Mouse (Mus musculus) adipocyte (in vitro differentiated cells): ENCODE data around the gene Maged2.
"Not testable (repeated sequence)": the region's sequence is repeated elsewhere in the genome, so short reads cannot be mapped to it uniquely, and the experiment has no call there.

Experiments
- DNase-seq: peaks from one replicate; pipeline ENCODE4 v3.0.0-alpha.2; 2016; ENCODE audit warnings: low spot score

The Maged2 gene

DNA sequence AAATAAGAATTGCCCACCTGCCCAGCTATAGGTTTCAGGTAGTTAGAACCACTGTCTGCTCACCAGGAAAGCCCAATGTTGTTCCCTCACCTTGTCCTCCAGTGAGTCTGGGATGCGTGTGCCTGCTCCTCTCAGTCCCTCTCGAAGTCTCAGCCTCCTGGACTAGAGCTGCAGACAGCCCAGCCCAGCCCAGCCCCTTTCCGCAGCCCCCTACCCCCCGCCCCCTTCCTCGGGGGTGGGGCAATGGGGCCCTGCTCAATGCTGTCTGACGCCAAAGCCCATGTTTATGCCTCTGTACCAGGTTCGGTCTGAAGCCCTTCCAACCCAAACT lies at the start of gene Maged2:
Gene Maged2 (minus strand): TSS at position 207 of the 331 bp plus-strand sequence.
- DNase-seq: peak; percentile 12

DNA sequence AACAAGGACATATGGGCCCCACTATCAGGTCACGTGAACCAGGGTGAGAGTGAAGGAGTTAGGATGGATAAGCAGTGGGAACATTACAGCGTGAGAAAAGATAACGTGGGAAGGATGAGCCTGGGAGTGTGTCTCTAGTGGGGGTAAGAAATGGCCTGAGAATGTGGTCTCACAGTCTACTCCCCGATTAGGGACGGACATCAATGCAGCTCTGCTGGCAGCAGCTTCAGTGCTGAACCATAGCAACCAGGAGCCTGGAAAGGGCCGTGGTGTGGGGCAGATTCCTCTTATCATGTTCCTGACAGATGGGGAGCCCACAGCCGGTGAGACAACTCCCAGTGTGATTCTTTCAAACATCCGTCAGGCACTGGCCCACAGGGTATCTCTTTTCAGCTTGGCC lies 34.1 kb upstream of the Maged2 start:
- no peak for DNase-seq

DNA sequence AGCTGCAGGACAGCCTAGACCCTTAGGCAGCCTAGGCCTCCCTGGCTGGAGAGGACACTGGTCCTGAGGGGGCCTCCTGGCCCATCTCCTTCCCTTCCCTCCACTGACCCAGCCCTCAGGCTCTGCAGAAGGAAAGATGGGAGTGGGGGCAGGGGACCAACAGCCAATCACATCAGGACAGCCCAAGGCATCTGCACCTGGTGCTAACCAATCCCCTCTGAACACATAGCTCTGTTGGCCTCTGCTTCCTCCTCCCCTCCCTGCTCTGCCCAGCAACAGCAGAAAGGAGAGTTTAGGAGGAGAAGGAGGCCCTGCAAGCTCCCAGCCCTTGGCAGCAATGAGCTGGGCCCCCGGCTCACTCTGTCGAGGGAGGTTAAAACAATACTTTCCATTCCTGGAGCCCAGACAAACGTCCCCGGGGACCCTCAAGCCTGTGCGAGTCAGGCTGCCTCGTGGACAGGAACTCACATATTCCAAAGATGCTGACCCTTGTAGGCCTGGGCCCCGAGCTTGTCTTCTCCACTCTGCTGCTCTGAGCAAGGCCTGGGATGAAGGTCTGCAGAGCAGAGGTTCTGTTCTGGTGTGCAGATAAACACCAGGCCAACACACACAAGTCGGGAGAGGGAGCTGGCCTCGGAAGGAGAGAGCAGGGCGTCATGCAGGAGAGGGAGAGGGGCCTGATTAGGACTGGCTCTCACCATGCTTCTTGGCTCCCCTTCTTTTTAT lies 31.5 kb upstream of the Maged2 start:
- not testable (repeated sequence) for DNase-seq

DNA sequence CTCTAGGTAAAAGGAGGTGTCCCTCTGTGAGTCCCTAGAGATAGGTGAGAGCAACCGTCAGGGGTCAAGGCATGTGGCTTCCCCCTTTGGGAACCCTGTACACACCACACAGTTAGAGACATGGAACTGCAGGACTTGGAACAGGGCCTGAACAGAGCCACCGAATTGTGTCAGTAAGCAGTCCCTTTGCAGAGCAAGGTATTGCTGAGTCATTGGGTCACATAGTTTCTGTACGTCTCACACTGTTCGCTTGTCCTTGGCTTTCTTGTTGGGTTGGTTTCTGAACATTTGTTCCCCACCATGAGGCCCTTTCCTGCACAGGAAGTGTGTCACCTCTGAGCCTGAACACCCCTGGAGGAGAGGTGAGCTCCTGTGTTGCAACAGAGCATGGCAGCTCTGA lies 29.1 kb upstream of the Maged2 start:
- DNase-seq: not testable (repeated sequence)

DNA sequence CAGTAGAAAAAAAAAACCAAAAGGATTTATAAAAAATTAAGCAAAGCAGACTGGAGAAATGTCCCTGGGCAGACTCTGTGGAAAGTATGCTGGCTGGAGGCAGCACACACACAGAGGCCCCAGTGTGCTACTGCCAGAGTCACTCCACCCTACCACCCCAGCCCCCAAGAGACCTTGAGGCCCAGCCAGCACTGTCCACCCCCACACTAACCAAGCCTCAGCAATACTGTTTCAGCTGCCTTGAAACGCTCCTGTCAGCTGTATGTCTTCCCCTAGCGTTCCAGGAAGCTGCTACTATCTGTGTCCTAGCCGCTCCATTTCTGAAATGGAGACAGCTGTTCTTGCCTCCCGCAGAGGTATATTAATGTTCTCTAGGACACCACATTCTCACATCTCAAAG lies 16.2 kb upstream of the Maged2 start:
- no peak for DNase-seq

DNA sequence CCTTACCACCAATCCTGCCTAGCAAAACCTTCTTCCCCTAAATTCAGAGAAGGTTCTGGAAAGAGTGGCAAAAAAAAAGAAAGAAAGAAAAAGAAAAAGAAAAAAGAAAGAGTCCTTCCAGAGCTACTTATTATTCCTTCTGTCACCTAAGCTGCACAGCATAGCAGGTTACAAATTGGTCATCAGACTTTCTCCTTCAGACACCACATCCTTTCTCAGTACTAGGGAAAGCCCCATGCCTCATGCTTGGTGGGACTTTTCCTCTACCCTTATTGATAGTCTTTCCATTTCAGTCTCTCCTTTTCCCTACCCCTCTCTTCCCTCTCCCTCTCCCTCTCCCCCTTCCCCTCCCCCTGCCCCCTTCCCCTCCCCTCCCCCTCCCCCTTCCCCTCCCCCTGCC lies 3.1 kb upstream of the Maged2 start:
- no peak for DNase-seq

DNA sequence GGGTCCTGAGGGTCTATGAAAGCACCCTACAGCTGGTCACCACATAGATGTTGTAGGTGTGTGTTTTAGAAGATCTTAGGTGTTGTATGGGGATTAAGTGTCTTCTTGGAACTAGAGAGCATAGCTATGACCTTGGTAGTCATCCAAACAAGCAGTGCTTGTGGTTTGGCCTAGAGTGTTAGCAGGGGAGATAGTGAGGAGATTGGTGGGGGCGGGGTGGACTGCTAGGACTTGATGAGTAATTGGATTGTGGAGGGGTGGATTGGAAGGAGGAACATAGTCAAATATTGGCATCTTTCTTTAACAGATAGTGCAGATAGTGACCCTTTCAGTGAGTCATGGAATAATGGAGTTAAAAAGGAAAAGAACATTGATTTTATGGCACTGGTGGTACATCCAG lies 1.5 kb upstream of the Maged2 start:
- peak; percentile 21 for DNase-seq

DNA sequence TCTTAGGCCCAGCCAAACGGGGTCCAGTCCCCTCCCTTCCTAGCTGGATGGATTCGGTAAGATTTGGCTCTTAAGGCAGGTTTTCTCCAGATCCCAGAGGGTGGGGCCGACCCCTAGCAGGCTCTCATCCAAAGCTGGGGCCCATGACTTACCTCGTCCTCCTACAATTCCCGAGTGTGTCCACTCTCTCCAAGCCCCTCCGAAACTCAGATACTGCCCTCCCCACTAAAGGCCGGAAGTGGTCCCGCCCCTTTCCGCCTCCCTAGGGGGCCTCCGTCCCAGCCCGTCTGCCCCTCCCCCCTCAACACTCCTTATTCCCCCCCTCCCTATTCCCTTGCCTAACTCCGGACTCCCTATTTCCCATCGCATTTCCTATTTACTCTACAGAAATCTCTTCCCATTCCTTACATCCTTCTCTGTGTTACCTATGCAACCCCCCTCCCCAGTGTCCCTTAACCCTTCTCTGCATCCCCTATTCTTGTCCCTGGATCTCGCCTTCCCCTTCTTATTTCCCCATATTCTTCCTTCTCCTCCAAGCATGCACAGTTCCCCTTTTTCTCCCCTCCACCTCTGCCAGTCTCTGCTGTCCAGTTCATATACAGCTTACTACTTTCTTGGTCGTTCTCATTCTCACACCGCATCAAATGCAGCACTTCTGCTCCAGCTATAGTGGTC lies 544 bp downstream of the Maged2 start:
- peak; percentile 40 for DNase-seq

DNA sequence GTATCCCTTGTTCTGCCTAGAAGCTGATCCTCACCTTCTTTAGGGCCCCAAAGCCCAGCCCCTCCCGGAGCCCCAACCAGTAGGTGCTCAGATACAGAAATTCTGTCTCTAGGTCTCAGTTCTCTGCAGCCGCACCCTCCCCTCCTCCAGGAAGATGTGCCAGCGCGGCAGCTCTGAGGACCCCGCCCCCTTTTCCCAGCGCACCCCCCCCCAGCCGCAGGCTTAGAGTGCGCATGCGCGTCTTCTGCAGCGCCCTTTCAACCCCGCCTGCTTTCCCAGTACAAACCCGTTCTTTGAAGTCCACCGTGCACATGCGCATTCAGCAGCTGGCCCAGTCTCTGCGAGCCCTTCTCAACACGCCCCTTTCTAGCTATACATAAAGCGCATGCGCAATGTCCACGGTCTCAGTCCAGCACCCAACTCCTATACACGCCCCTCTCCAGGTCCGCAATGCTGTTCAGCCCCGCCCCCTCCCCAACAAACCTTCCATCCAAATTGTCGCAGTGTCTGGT lies 1.3 kb downstream of the Maged2 start:
- peak; percentile 97 for DNase-seq

DNA sequence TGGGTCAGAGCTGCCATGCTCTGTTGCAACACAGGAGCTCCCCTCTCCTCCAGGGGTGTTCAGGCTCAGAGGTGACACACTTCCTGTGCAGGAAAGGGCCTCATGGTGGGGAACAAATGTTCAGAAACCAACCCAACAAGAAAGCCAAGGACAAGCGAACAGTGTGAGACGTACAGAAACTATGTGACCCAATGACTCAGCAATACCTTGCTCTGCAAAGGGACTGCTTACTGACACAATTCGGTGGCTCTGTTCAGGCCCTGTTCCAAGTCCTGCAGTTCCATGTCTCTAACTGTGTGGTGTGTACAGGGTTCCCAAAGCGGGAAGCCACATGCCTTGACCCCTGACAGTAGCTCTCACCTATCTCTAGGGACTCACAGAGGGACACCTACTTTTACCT lies 13.2 kb downstream of the Maged2 start:
- not testable (repeated sequence) for DNase-seq

DNA sequence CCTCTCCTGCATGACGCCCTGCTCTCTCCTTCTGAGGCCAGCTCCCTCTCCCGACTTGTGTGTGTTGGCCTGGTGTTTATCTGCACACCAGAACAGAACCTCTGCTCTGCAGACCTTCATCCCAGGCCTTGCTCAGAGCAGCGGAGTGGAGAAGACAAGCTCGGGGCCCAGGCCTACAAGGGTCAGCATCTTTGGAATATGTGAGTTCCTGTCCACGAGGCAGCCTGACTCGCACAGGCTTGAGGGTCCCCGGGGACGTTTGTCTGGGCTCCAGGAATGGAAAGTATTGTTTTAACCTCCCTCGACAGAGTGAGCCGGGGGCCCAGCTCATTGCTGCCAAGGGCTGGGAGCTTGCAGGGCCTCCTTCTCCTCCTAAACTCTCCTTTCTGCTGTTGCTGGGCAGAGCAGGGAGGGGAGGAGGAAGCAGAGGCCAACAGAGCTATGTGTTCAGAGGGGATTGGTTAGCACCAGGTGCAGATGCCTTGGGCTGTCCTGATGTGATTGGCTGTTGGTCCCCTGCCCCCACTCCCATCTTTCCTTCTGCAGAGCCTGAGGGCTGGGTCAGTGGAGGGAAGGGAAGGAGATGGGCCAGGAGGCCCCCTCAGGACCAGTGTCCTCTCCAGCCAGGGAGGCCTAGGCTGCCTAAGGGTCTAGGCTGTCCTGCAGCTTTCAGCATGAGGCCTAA lies 15.5 kb downstream of the Maged2 start:
- not testable (repeated sequence) for DNase-seq
